Mouse (Mus musculus) stomach, postnatal 0 days (tissue): ENCODE results near the gene Pprc1.

Source experiments
- CTCF ChIP-seq: IDR thresholded peaks from 2 replicates; pipeline ENCODE4 v1.5.1; 2016; ENCODE audit warnings: antibody characterized with exemption, low read depth, mild to moderate bottlenecking, moderate library complexity
- EP300 ChIP-seq: optimal IDR thresholded peaks from 2 replicates; pipeline ENCODE3; 2016; ENCODE audit warnings: antibody characterized with exemption

DNA sequence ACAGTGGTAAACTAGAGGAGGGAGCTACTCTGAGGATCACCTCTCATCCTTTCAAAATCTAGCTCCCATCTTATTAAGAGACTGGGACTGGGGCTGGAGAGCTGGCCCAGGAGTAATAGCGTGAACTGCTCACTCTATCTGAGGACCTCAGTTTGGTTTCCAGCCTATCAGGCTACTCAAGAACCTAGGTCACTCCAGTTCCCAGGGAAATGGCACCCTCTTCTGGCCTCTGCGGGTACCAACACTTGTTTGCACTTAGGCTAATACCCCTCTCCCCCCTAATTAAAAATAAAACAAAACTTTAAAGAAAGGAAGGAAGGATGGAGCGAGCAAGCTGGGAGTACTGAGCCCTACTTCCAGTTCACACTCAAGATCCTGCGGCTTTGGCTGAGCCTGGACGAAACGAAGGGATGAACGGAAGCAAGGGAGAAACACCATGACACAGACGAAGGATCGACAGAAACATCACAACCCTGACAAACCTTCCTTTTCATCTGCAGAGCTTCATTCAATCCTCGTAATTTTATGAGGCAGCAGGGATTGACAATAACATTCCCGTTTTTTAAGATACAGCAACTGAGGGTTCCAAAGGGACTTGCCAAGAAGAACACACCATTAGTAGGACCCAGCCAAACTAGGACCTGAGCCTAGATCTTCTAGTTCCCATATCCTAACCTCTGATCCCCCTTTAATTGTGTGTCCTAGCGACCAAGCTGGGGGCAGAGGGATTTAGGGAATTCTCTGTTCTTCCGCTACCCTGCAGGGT, 8.0 kb upstream of the Pprc1 start:
- TF ChIP-seq CTCF (peak; percentile 54), EP300 (no peak)
